Mouse (Mus musculus): ENCODE results near the gene Tatdn3.

DNA sequence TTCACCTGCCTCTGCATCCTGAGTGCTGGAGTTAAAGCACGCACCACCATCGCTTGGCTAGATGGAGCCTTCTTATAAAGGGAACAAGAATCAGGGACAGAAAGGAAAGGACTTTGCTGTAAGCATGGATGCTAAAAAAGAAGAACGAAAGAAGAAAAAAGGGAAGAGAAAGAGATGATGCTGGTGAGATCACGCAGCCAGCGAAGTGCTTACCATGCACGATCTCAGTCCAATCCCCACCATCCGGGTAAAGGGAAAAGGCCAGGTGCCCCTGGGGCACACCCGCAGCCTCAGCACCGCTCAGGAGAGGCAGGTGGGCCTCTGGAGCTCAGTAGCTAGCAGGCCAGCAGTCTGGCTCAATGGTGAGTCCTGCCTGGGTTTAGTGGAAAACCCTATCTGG, 47.2 kb upstream of the Tatdn3 start:
- TF ChIP-seq POLR2A (IDR thresholded peaks at IDR 0.05; ENCODE audit: low read depth, low read length) (no peak), CTCF (IDR thresholded peaks at IDR 0.05; ENCODE audit: extremely low read depth, insufficient read depth, insufficient read length, insufficient replicate concordance) (no peak)

All from spleen, adult 2 months (tissue).